Mouse (Mus musculus): ENCODE results near the gene Cckbr.
A peak's percentile ranks its signal among the peaks of the same experiment; 100 is the strongest.

Gene Cckbr

DNA sequence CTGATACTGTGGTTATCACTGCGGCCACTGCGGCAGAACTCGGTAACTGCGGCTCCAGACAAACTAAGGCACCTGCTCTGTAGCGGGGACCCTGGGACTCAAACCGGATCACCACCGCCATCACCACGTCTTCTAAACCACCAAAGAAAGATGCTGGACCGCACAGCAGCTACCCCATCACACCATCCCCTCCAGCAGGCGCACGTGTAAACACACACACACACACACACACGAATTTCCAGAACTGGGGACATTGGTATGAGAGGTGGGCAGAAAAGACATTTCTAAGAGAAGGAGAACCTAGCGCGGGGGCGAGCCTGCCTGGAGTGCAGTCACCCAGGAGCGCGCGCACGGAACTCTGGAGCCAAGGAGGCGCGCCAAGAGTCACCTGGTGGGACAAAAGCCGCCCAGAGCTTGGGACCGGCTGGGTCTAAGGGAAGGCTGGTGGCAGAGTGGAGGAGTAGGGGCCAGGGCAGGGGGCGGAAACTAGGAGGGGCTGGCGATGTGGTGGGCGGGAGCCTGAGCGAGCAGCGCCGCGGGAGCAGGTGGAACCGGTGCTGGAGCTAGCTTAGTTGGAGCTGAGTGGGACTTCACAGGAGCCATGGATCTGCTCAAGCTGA lies at the start of gene Cckbr:
Gene Cckbr (plus strand): TSS at position 308 of the 620 bp plus-strand sequence.
- no peak for DNase-seq

DNA sequence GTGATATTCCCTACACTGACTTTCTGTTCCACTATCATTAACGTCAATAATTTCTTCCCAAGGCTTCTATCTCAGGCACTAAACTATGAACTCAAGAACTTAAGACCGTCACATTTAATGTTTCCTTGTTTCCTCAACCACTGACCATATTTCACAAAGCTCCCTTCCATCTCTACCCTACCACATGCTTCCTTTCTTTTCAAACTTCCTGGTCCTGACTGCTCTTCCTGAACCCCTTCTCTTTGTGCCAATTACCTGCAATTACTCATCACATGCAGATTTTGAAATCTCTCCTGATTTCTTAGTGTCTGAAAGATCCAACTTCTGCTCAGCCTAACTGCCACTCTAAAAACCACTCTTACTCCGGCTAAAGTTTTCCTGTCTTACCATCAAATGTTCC lies 45.2 kb upstream of the Cckbr start:
- no peak for DNase-seq

DNA sequence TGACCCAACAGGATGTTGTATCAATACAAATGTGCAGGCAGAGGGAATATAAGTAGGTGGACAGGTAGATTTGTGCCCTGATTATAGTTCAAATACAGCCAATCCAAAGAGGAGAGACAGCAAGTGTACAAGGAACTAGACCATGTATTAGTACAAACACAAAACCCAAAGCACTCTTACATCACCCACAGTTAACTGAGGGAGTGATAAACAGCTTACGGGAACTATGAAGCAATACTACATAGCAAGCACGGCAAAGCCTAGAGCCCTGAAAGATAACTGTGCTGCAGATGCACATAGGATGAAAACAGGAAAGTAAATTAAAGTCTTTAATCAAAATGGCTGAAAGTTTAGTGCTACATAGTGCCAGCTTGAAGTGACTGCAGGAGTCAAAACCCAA lies 37.8 kb upstream of the Cckbr start:
- DNase-seq, result no peak

DNA sequence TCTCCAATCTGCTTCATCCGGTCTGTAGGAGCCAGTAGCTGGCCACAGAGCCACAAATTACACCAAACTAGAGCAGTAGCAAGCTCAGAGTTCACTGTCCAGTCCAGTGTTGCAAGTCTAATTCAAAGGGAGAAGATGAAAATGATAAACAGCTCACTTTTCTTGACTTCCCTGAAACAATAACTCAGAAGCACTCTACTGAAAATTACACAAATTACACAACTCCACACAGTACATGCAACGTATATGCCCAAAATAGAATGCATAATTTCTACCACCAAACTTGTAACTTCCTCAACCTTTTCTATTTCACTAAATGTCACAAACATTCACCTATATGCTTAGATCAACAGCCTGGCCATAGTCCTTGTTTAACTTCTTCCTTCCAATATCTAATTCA lies 35.3 kb upstream of the Cckbr start:
- no peak for DNase-seq

DNA sequence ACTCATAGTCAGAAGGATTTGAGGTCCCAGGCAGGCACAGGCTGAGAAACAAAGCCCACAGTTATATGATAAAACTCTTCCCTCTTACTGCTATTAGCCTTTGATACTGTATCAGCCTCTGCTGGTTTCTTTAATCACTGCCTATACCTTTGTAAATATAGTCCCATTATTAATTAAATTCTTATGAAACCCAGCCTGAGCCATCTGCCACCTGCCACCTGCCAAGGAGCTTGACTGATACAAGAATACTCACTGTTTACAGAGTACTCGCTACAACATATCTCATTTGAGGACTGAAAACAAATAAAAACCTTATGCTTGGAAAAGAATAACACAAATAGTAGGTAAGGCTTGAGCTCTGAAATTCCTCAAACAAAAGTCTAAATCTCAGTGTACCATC lies 30.9 kb upstream of the Cckbr start:
- DNase-seq, result no peak

DNA sequence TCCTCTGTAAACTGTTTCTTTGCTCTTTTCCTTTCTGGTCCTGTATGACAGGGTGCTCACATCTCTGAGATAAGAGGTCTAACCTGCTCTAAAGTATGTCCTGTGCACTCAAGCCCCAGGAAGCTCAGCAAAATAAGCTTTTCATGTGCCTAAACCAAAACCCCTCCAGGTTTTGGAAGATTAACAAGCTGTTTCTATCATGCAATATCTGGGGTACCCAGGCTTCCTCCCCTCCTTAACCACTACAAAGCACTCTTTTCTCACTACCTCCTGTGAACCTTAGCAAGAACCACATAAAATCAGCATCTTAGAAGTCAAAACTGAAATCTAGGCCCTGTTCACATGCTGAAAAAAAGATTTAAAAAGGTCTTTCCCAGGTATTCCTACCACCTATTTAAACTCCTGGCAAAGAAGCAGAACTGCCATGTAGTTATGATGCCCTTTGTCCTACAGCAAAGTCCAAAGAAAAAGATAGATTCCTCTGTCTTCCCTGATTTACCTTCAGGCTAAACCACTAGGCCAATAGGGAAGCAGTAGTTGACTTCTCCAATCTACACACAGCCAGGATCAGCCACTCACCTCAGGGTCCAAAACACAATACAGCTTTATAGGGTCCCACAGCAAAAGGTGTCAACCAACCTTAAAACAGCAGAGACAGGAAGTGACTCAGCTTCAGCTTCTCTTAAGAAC lies 30.3 kb upstream of the Cckbr start:
- peak; percentile 15 for DNase-seq

DNA sequence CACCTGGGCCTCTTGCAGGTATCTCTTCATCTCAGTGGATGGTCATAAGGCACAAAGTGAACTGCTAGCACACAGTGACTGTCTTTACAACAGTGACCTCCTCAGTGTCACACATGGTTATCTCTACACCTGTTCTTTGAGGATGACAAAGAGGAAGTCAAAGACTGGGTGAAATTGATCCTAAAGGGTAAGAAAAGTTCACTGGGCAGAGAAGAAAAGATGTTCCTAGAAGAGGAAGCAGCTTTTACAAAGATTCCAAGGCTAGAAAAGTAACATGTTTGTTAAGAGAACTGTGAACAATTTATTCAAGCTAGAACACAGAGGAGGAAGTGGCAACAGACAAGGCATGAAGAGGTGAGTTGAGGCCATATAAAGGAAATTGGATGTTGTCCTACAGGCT lies 29.4 kb upstream of the Cckbr start:
- DNase-seq, result no peak

DNA sequence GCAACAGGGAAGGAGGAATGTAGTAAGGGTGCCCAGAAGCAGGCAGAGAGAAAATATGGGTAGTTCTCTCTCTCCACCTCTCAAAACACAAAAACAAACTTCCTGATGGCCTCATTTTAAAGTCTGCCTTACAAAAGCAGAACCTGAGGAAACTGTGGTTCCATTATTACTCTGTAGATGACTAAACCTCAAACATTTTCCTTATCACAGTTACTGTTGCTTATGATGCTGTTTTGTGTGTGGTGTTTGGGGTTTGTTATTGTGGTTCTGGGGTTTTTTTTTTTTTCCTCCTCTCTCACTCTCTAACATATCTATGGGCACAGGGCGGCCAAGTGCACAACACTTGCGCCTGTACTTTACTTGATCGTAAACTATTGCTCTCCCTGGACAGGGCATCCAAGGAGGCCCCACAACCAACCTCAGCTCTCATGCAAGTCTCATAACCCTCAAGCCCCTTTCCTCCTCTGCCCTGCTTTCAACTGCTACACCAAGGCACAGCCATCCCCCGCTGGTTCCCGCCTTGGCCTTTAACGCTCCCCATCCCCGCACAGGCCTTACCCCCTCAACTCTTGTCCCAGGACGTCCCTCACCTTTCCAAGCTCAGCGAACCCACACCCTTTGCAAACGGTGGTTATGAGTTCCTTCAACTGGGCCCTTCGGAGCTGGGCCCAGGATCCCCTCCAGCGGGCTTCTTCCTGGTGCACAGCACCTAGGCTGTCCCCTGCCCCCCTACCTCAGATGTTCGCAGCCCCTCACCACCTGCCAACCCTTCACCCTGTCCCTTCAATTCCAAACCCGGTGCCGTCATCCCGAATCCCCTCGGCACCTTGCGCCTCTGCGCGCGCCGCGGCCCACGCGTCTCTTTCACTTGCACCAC lies 26.2 kb upstream of the Cckbr start:
- DNase-seq, result no peak

DNA sequence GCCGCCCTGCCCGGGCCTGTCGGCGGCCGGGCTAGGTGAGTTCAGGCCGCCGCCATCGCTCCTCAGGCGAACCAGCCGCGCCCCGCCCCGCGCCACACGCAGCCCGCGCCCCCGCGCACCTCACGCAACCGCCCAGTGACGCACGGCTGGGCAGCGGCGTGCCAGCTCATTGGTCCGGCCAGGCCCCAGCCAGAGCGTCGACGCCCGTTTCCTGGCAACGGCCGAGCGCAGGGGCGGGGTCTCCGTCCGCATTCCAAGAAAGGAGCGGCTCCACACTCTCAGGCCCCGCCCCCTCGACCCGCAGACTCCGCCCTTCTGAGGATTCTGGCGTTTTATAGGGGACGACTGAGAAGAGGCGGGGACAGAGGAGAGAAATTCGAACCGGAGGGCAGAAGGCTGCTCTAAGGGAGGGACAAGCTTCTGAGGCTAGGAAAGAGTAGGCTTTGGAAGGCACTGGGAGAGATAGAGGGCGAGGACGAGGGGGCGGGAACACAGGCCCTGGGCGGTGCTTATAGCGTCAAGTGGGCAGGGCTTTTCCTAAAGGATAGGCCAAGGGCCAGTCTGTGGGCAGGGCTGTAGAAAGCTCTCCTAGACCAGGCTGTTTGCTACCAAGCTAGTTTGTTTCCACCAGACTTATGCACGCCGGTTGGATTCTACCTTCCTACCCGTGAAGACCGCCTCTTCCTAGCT lies 25.5 kb upstream of the Cckbr start, which contains the start of gene Fam160a2:
Gene Fam160a2 (minus strand): TSS at position 120 of the 690 bp plus-strand sequence.
- peak; percentile 99 for DNase-seq

DNA sequence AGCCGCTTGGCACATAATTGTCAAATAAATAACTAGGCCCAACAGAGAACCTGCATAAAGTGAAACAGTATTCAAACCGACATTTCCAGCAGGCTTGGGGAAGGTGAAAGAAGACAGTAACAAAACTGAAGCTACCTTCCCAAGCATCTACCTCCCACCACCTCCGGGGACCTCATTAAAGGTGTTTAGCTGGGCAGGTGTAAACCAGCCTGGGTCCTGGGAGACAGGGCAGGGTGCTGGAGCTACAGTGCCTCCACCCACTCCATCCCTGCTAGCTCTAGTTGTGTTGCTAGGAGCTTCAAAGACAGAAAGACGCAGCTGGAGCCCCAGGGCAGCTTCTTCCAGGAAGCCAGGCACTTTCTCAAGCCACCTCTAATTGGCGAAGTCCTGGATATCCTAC lies 21.3 kb upstream of the Cckbr start, which contains the start of gene Cnga4:
Gene Cnga4 (plus strand): TSS at position 301 of the 400 bp plus-strand sequence.
- no peak for DNase-seq

DNA sequence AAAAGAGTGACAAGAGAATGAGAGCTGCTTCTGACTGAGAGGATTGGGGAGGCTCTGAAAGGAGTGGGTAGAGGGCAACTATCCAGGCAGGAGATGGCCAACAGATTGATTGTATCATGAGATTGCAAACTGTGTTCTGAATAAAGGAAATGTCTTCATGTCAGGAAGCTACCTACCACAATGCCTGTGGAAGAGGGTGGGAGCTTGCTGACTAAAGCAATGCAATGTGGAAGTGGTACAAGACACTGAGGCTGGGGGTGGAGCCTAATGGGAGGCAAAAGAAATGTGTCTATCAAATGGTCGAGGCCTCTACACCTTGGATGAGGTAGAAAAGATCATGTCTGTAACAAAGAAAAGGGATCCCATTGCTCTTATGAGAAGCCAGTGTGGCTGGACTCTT lies 19.2 kb upstream of the Cckbr start:
- no peak for DNase-seq

DNA sequence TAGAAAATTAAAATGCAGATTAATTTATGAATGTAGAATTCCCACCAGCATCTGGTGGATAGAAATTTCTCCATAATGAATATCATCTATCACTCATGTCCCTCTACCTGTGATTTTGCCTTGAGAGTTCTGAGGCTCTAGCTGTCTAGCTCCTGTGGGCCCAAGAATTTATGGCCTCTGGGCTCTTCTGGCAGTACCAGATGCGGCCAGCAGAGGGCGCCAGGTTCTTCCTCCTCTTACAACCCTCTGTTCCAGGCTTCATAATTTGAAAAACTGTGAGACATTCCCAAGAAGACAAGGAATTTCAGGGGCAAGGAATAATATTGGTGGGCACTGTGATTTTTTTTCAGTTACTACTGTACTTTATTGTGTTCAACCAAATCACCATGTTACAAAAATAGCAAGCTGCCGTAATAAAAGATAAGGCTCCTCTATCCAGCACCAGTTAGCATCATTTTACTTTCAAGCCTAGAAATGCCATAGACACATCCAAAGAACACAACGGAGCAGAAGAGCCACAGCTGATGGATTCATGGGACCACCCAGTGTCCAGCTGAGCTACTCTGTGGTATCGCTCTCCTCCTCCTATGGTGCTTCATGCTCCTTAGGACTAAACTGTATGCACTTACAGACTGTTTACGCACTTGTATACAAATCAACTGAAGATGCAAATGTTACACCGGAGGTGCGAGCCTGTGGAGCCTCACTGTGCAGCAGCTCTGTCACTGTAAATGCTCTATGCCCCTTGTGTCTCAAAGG lies 13.5 kb upstream of the Cckbr start:
- peak; percentile 65 for DNase-seq

DNA sequence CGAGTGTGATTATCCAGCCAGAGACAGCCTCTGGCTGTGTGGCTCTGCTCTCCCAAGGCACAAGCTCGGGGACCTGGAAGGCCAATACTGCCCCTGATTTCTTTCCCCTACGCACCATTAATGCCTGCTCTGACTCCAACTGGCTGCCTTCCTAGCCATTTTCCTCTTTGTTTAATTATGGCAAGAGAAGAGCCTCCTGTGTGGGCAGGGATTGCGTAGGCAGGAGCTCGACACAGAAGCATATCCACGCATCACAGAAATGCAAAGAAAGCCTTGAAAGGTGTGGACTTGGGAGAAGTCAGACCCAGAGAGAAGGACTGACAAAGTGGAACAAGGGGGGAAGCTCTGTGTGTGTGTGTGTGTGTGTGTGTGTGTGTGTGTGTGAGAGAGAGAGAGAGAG lies 11.1 kb upstream of the Cckbr start:
- no peak for DNase-seq

DNA sequence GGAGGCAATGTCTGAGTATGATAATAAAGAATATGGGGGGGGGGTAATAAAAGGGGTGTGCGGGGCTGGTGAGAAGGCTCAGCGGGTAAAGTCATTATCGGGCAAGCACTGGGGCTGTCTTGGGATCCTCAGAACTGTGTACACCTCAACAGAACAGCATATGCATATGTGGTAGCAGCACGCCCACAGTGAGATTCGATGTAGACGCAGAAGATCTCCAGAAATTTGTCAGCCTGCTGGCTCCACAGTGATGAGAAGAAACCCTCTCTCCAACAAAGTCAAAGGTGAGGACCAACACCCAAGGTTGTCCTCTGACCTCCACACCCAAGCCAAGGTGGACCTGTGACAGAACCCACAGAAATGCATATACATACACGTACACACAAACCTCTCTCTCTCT lies 9.0 kb upstream of the Cckbr start:
- DNase-seq, result no peak

DNA sequence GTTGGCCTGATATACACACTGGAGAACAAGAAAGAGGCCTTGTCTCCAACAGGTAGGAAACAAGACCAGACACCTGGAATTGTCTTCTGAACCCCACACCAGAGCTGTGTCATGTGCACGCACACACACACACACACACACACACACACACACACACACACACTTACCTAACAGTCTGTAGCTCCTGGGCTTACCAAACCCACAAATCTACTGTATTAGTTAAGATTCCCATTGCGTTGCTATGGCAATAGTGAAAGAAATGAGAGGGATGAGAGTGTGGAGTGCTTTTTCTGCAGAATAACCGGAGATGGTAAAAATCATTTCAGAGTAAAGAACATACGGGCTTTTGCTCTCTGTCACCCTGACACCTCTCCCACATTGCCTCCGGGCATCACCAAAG lies 7.4 kb upstream of the Cckbr start:
- DNase-seq, result no peak

DNA sequence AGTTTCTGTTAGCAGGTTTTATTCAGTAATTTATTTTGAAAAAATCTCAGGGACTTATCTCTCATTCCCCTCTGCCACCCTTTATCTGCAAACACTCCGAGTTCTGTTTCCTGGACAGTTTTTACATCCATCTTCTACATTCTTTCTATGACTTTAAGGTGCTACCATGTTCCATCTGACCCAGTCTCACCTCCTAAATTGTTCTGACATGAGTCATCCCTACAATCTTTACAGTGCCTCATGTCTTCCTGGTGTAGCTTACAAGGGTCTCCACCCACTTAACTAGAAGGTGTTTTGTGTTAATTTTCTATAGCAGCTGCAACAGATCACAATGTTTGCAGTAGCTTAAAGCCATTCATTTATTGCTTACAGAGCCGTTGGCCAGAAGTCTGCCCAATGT lies 4.6 kb upstream of the Cckbr start:
- no peak for DNase-seq

DNA sequence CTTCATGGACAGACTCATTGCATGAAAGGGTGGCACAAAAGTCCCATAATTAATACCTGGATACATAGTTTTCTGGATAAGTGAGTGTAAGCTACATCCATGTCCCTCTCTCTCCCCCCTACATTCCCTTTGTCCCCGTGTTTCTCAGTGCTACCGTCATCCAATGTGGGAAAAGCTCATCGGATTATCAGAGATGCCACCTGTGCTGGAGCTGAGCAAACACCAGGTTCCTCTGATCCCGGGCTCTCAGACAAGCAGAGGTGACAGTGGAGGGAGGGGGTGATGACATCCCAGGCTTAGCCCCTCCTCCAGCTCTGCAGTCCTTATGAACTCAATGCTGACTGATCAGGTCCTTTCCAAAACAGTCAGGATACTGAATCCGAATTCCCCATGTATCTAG lies 1.2 kb upstream of the Cckbr start:
- DNase-seq, result no peak

DNA sequence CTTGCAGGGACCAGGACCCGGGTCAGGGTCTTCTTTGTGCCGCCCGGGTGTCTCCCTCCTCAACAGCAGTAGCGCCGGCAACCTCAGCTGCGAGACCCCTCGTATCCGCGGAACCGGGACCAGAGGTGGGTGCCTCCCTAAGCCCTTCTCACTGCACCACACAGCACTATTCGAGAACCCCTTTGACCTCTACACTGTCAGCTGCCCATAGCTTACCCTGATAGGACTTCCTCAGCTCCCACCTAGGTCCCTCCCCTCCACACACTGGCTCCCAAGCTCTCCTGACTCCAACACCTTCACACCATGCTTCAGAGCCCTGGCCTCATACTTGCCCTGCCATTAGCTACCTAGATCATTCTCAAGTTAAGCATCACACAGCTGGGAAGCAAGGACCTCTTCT lies 520 bp downstream of the Cckbr start:
- no peak for DNase-seq

DNA sequence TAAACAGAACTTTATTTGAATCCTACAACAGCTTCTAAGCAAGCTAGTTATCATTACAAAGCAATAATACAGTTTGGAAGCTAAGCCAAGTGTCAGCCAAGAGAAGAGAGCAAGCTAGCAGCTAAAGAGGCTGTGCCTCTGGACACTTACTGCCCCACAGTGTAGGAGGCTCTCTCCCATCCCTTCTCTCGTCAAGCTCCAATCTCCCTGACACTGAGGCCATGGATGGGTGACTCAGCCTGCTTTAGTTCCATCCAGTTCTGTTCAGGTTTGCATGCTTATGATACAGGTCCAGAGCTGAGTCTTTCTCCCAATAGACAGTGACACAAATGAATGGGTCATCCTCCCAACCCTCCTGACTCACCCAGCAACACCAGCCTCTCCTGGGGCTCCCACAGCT lies 6.5 kb downstream of the Cckbr start:
- DNase-seq, result no peak

DNA sequence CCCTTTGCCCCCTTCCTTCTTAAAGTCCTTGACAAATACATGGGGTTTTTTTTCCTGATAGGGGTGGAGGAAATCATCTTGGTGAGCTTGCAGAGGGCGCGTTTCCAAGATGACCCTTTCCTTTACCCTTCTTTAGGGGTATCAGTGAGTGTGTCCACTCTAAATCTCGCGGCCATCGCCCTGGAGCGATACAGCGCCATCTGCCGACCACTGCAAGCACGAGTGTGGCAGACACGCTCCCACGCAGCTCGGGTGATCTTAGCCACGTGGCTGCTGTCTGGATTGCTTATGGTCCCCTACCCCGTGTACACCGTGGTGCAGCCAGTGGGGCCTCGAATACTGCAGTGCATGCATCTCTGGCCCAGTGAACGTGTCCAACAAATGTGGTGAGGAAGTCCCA lies 8.3 kb downstream of the Cckbr start:
- no peak for DNase-seq

DNA sequence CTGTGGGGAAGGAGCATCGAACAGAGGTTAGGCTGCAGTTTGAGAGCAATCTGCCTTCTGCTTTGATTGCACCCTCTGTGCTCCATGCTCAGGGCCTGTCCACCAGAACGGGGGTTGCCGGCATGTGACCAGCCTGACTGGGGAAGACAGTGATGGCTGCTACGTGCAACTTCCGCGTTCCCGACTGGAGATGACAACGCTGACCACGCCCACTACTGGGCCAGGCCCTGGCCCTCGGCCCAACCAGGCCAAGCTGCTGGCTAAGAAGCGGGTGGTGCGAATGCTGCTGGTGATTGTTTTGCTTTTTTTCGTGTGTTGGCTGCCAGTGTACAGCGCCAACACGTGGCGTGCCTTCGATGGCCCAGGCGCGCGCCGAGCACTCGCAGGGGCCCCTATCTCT lies 9.3 kb downstream of the Cckbr start:
- DNase-seq, result no peak

DNA sequence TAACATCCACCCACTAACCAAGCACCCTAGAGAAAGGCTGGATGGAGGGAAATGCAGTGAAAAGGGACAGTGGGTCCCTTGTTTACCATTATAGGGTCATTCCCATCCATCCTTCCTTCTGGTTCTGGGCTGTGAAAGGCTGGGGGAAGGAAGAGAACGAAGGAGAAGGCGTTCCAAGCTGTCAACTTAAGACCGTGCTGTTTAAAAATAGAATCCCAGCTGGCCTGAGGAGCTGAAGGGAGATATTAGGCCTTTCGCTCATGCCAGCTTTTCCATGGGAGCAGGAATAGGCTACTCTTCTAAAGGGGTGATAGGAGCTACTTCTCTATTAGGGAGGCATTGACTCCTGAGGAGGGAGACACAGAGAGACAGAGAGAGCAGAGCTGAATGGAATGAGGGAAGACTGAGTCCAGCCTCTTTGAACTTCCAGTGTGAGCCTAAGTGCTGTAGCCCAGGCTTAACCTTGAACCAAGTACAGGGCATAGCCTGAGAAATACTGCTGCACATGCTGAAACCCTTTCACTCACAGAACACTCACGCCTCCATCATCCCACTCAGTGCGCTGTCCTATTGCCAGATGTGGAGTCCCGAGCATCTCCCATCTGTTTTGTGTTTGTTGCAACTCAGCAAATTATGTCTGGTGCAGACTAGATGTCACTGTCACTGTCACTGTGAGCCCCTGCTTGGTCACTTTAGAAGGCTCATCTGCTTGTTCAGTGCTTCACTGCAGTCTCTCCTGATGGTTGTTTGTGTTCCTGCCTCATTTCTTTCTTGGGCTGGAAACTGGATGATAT lies 12.6 kb downstream of the Cckbr start:
- DNase-seq, result no peak
